Mouse (Mus musculus) lung, adult 18-20 months (tissue): ENCODE results near the gene Nol3.
A peak's percentile ranks its signal among the peaks of the same experiment; 100 is the strongest.
"Not testable (repeated sequence)": the region's sequence is repeated elsewhere in the genome, so short reads cannot be mapped to it uniquely, and the experiment has no call there.

Experiments used
- DNase-seq, 2 experiments: peaks; one replicate each; pipeline ENCODE4 v3.0.0; 2022; ENCODE audit warnings: mixed read lengths in 2 of 2

The Nol3 gene

GRCm38 (mm10) chr8:105290554-105291314, 14.8 kb downstream of the Nol3 start:
- DNase-seq = peak; percentile 85 to 91

GRCm38 (mm10) chr8:105291364-105291763, 15.4 kb downstream of the Nol3 start:
- not testable (repeated sequence) for DNase-seq

GRCm38 (mm10) chr8:105291802-105292201, 15.9 kb downstream of the Nol3 start:
- DNase-seq = not testable (repeated sequence)

- DNase-seq = no peak
Measured at GRCm38 (mm10) chr8:105292471-105292870, 16.5 kb downstream of the Nol3 start.

GRCm38 (mm10) chr8:105293405-105293804, 17.5 kb downstream of the Nol3 start:
- DNase-seq = no peak

GRCm38 (mm10) chr8:105294776-105295175, 18.8 kb downstream of the Nol3 start:
- peak in 1 of 2 experiments; percentile 45 for DNase-seq

GRCm38 (mm10) chr8:105295256-105295655, 19.3 kb downstream of the Nol3 start:
- DNase-seq = no peak

- DNase-seq = peak; percentile 40 to 45
Measured at GRCm38 (mm10) chr8:105295895-105296573, 20.1 kb downstream of the Nol3 start, which contains the start of gene Exoc3l. TSS of gene Exoc3l (minus strand) at chr8:105296101.

GRCm38 (mm10) chr8:105297511-105298192, 21.7 kb downstream of the Nol3 start, which contains the start of gene E2f4:
TSS of gene E2f4 (plus strand) at chr8:105297663.
- peak; percentile 93 to 95 for DNase-seq

GRCm38 (mm10) chr8:105298351-105299252, 22.7 kb downstream of the Nol3 start:
- no peak for DNase-seq

- DNase-seq = no peak
Measured at GRCm38 (mm10) chr8:105299962-105300361, 24.0 kb downstream of the Nol3 start.

- no peak for DNase-seq
Measured at GRCm38 (mm10) chr8:105303396-105303795, 27.5 kb downstream of the Nol3 start.

GRCm38 (mm10) chr8:105303874-105304273, 27.9 kb downstream of the Nol3 start:
- peak in 1 of 2 experiments; percentile 34 for DNase-seq

- DNase-seq = no peak
Measured at GRCm38 (mm10) chr8:105304325-105305210, 28.6 kb downstream of the Nol3 start.

- DNase-seq = peak; percentile 90 to 93
Measured at GRCm38 (mm10) chr8:105305211-105306145, 29.5 kb downstream of the Nol3 start, which contains the start of gene Elmo3. TSS of gene Elmo3 (plus strand) at chr8:105305601.

- DNase-seq = no peak
Measured at GRCm38 (mm10) chr8:105306146-105306691, 30.3 kb downstream of the Nol3 start.

- no peak for DNase-seq
Measured at GRCm38 (mm10) chr8:105307670-105308069, 31.7 kb downstream of the Nol3 start.

- DNase-seq = no peak
Measured at GRCm38 (mm10) chr8:105308428-105308827, 32.5 kb downstream of the Nol3 start.

- DNase-seq = no peak
Measured at GRCm38 (mm10) chr8:105309142-105309847, 33.4 kb downstream of the Nol3 start.
